Mouse (Mus musculus) limb, embryonic 14.5 days (tissue): ENCODE measurements around the gene Baz1a. TPM values are rescaled to one million over a fixed set of nuclear protein-coding genes. Genes with fewer than 3 reads are reported as not detected.

Experiments used
- ATAC-seq: fragments of 200-750 bp; cut with Nextera tagmentation; 2 replicates; pipeline ENCODE4 v1.8.0; 2017; ENCODE audit warnings: low read depth, moderate number of reproducible peaks, moderate TSS enrichment; ENCODE audit not compliant: low FRiP score
- DNase-seq: peaks from one replicate; pipeline ENCODE4 v3.0.0-alpha.2; 2015; ENCODE audit warnings: low spot score
- H3K27ac ChIP-seq: fragments of 300-500 bp; sonication (generic); replicated peaks from 2 replicates; pipeline ENCODE4 v1.5.1; 2014; ENCODE audit warnings: low read depth, mild to moderate bottlenecking, low read length, moderate library complexity, mixed read lengths
- H3K27me3 ChIP-seq: fragments of 300-500 bp; sonication (generic); 2 replicates; pipeline ENCODE4 v1.6.1; 2014; ENCODE audit warnings: low read length, mixed read lengths; ENCODE audit not compliant: control insufficient read depth, insufficient read depth
- H3K36me3 ChIP-seq: fragments of 300-500 bp; sonication (generic); 2 replicates; pipeline ENCODE4 v1.6.1; 2014; ENCODE audit warnings: mild to moderate bottlenecking, low read length, moderate library complexity, mixed read lengths; ENCODE audit not compliant: control insufficient read depth, insufficient read depth
- H3K4me1 ChIP-seq: fragments of 300-500 bp; sonication (generic); 2 replicates; pipeline ENCODE4 v1.6.1; 2014; ENCODE audit warnings: antibody characterized with exemption, low read length, mixed read lengths; ENCODE audit not compliant: control insufficient read depth, insufficient read depth
- H3K4me2 ChIP-seq: fragments of 300-500 bp; sonication (generic); replicated peaks from 2 replicates; pipeline ENCODE4 v1.6.1; 2014; ENCODE audit warnings: low read depth, mild to moderate bottlenecking, low read length, moderate library complexity; ENCODE audit not compliant: severe bottlenecking
- H3K4me3 ChIP-seq: fragments of 300-500 bp; sonication (generic); replicated peaks from 2 replicates; pipeline ENCODE4 v1.5.1; 2014; ENCODE audit warnings: low read length
- H3K9ac ChIP-seq: fragments of 300-500 bp; sonication (generic); 2 replicates; pipeline ENCODE4 v1.6.1; 2014; ENCODE audit warnings: mild to moderate bottlenecking, low read depth, low read length, moderate library complexity; ENCODE audit not compliant: severe bottlenecking
- H3K9me3 ChIP-seq: fragments of 300-500 bp; sonication (generic); 2 replicates; pipeline ENCODE4 v1.6.1; 2016; ENCODE audit warnings: low read length; ENCODE audit not compliant: control insufficient read depth
- POLR2A ChIP-seq: fragments of 200-500 bp; IDR thresholded peaks from 2 replicates; pipeline ENCODE4 v1.8.0; 2012; ENCODE audit warnings: inconsistent platforms, mild to moderate bottlenecking, moderate library complexity, borderline replicate concordance; ENCODE audit not compliant: insufficient read depth, insufficient read length; ENCODE audit errors: extremely low read depth
- WGBS: fragments of 180-500 bp; shearing (Covaris S2); extraction: QIAGEN DNeasy Blood & Tissue Kit; methylation state at CpG from one replicate; pipeline ENCODE4 v1.1.7; 2014; 5-methylcytosine and 5-hydroxymethylcytosine counted together
- polyA plus RNA-seq, 2 experiments: library from polyadenylated mRNA; depleted of rRNA in 1 of 2; stranded (reverse) in 1 of 2; unstranded in 1 of 2; fragments of >200 nt; fragmentation: Nextera tagmentation in 1 of 2; extraction: Ambion mirVana in 1 of 2; gene quantifications; 2 replicates each; pipeline versions ENCODE4 v1.2.1 to v1.2.3; 2012 to 2014

Baz1a gene
- polyA plus RNA-seq, 2 experiments = 13.3 to 17.9 TPM

DNA sequence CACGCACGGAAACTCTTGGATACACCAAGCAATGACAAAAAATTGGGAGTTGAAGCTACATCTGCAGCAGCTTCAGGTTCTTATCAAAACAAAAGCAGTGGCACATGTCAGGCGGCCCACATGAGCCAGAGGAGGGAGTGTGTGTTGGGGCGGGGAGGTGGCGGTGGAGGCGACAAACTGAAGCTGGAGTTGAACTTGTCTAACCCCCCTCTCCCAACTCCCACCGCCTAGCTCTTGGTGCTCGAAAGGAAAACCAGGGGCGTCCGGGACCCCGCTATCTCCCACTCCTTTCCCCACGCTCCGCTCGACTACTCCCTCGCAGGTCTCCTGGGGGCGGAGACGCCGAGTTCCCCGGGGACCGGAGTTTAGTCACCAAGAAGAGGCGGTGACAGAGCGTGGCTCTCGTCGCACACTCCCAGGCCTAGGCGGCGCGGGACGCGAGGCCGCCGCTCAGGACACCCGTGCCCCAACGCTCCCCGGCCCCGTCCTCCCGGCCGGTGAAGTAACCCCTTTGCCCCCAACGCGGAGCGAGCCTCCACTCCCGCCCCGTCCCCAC is 29.4 kb downstream of the Baz1a start:
- ATAC-seq = peak; percentile 67
- Histone ChIP-seq H3K4me1 (no peaks in the 10 kb centered on the region), H3K4me3 (peak overlapping the region; percentile 81), H3K27ac (peak overlapping the region; percentile 82), H3K27me3 (no peaks in the 10 kb centered on the region), H3K9me3 (no peaks in the 10 kb centered on the region), H3K4me2 (peak overlapping the region; percentile 91), H3K36me3 (no peaks in the 10 kb centered on the region), H3K9ac (peak overlapping the region; percentile 85)
- no peak for TF ChIP-seq POLR2A
- DNase-seq = peak; percentile 51
- WGBS = 2% methylated on average over 11 of the region's 42 CpGs

DNA sequence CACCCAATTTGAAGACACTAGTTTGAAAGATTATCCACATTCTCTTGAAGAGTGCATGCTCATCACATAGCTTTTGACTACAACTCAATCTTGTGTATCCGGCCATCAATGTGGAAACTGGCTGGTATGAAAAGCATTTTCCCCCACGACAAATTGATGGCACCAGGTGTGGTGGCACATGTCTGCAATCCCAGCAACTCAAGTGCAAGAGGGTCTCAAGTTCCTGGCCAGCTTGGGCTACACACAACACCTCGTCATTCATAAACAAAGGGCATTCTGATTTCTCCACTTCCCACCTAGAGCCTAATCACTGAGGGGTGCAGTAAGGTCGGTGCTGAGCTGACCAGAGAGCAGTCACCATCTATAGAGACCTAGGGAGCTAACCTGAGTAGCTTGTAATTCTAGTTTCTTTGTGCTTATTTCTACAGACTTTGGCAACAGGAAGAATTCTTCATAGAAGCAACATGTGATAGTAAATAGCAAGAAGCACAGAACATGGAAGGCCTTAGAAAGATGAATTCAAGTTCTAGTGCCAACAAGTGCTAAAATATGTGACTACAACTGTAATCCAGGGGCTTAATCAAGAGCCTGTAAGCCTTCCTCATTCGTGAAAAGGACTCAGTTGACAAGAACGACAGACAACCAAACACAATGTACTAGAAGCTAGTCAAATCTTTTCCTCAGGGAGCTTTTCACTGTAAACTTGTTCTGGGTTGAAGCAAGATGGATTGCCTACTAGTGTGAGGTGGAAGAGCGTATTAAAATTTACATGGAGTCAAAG is 31.0 kb downstream of the Baz1a start:
- H3K27ac ChIP-seq = no peak overlapping the region
- H3K27me3 ChIP-seq = no peaks in the 10 kb centered on the region
- ATAC-seq (no peak), DNase-seq (no peak)
- 73% methylated on average over 7 of the region's 7 CpGs for WGBS
- no peaks in the 10 kb centered on the region for H3K36me3 ChIP-seq
- H3K4me1 ChIP-seq = no peaks in the 10 kb centered on the region
- no peak overlapping the region for H3K9ac ChIP-seq
- TF ChIP-seq POLR2A = no peak
- no peaks in the 10 kb centered on the region for H3K9me3 ChIP-seq
- H3K4me2 ChIP-seq = no peak overlapping the region
- H3K4me3 ChIP-seq = no peak overlapping the region

DNA sequence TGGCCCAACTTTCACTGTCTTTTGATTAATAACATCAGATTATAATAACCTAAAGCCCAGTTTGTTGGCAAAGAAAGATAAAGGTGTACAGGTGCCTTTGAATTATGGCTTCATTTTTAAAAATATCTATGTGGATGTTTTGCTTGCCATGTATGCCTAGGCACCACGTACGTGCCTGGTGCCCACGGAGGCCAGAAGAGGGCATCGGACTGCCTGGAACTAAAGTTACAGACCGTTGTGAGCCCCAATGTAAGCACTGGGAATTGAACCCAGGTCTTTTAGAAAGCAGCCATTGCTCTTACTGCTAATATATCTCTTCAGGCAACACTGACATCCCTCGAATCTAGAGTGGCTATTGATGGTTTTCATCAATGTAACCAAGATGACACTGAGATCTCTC is 32.2 kb downstream of the Baz1a start:
- Histone ChIP-seq H3K4me1 (no peaks in the 10 kb centered on the region), H3K9ac (no peak overlapping the region), H3K9me3 (no peaks in the 10 kb centered on the region), H3K4me3 (no peak overlapping the region), H3K27me3 (no peaks in the 10 kb centered on the region), H3K36me3 (no peaks in the 10 kb centered on the region), H3K4me2 (no peak overlapping the region), H3K27ac (no peak overlapping the region)
- no peak for DNase-seq
- 78% methylated on average over 6 of the region's 6 CpGs for WGBS
- TF ChIP-seq POLR2A = no peak
- ATAC-seq = no peak

DNA sequence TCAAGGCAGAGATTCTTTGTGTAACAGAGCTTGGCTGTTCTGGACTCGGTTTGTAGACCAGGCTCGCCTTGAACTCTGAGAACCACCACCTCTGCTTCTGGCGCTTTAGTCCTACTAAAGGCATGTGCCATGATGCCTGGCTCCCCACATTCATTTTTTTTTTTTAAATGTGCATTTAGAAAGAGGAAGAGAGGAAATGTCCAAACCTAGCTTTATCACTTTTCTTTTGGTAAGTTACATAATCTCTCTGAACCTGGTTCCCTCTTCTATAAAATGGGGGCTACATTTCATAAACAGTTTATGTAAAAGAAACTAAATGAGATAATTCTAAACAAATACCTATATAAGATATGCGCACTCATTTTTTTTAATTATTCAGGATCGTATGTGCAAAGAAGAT is 33.2 kb downstream of the Baz1a start:
- Histone ChIP-seq H3K9ac (no peak overlapping the region), H3K27me3 (no peaks in the 10 kb centered on the region), H3K4me1 (peaks cover 7% of the 10 kb centered on the region; the same call in 1 of the 2 replicates), H3K4me2 (no peak overlapping the region), H3K36me3 (no peaks in the 10 kb centered on the region), H3K9me3 (no peaks in the 10 kb centered on the region), H3K4me3 (no peak overlapping the region), H3K27ac (no peak overlapping the region)
- WGBS = 83% methylated on average over 5 of the region's 5 CpGs
- DNase-seq (no peak), ATAC-seq (no peak)
- no peak for TF ChIP-seq POLR2A

DNA sequence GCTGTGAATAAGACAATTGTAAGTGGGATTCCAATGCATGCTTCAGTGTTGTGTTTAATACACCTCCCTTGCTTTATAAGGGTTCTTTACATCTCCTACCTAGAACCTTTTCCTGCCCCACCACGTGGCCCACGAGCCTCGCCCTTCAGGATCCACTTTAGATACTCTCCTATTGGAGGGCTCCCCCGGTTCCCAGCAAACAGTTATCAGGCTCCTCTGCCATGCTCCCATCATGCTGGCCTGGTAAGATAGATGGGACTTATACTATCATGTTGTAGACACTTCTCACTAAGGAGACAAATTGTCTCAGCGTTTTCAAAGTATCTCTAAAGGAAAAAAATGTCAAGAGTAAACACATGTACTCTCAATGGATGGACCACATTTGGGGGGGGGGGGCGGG is 33.6 kb downstream of the Baz1a start:
- H3K4me1 ChIP-seq = peaks cover 10% of the 10 kb centered on the region; the same call in 1 of the 2 replicates
- H3K9ac ChIP-seq = no peak overlapping the region
- TF ChIP-seq POLR2A = no peak
- no peaks in the 10 kb centered on the region for H3K9me3 ChIP-seq
- H3K36me3 ChIP-seq = no peaks in the 10 kb centered on the region
- ATAC-seq (no peak), DNase-seq (no peak)
- no peaks in the 10 kb centered on the region for H3K27me3 ChIP-seq
- no peak overlapping the region for H3K4me3 ChIP-seq
- WGBS = 84% methylated on average over 6 of the region's 6 CpGs
- no peak overlapping the region for H3K4me2 ChIP-seq
- H3K27ac ChIP-seq = no peak overlapping the region

DNA sequence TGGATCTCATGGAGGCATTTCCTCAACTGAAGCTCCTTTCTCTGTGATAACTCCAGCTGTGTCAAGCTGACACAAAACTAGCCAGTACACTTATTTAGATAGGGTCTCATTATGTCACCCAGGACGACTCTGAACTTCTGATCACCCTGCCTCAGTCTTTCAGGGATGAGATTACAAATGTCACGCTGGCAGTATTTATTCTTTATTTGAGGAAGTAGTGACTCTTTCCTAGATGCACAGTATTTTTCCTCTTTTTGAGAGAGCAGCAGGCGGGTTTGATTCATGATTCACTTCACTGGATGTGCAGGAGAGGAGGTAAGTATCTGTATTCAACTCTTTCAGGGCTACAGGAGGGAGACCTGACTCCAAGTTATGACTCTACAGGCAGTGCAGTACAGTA is 45.1 kb downstream of the Baz1a start:
- TF ChIP-seq POLR2A = no peak
- Histone ChIP-seq H3K36me3 (peaks cover 26% of the 10 kb centered on the region), H3K9me3 (no peaks in the 10 kb centered on the region), H3K4me2 (no peak overlapping the region), H3K27ac (no peak overlapping the region), H3K4me3 (no peak overlapping the region), H3K27me3 (no peaks in the 10 kb centered on the region), H3K9ac (no peak overlapping the region), H3K4me1 (no peaks in the 10 kb centered on the region)
- ATAC-seq = no peak
- DNase-seq = no peak
- 91% methylated on average over 3 of the region's 3 CpGs for WGBS
